21 mouse cellular contexts compared by ENCODE assay signal in genomic region chr11:90237616-90238015, GRCm38 (mm10).
"Had no signal": no experiment of that assay in that cellular context is flagged by ENCODE, and none has a peak within 500 bp of the region (broad histone marks: within the 10 kb centered on the region; RNA-seq: fewer than 3 reads in every experiment).

No protein-coding gene starts in this region.

- H3K4me1 ChIP-seq: limb, embryonic 10.5 days; limb, embryonic 13.5 days; liver, embryonic 12.5 days; lung, embryonic 15.5 days; midbrain, embryonic 15.5 days had no signal

- H3K9me3 ChIP-seq: limb, embryonic 10.5 days; limb, embryonic 13.5 days; liver, embryonic 12.5 days; liver, embryonic 15.5 days; lung, embryonic 15.5 days; midbrain, embryonic 15.5 days; neural tube, embryonic 12.5 days had no signal

- H3K36me3 ChIP-seq: limb, embryonic 10.5 days; limb, embryonic 13.5 days; liver, embryonic 12.5 days; liver, embryonic 15.5 days; lung, embryonic 15.5 days; midbrain, embryonic 15.5 days; neural tube, embryonic 12.5 days had no signal

- H3K9ac ChIP-seq: limb, embryonic 13.5 days; liver, embryonic 12.5 days; liver, embryonic 15.5 days; lung, embryonic 15.5 days; midbrain, embryonic 15.5 days; neural tube, embryonic 12.5 days had no signal

- DNase-seq: kidney, adult 2 months; kidney, postnatal 25 days; layer of hippocampus, adult 9-11 months; liver; lung, adult 18-20 months; lung, postnatal 10 days; lung, postnatal 36 days; thymus, adult 2 months; thymus, postnatal 14 days; thymus, postnatal 4 days had no signal

- H3K27ac ChIP-seq: kidney, postnatal 0 days; layer of hippocampus, adult 2 months; limb, embryonic 10.5 days; limb, embryonic 13.5 days; liver, embryonic 12.5 days; liver, embryonic 15.5 days; lung, embryonic 15.5 days; midbrain, embryonic 15.5 days; neural tube, embryonic 12.5 days had no signal

- H3K27me3 ChIP-seq: limb, embryonic 13.5 days; liver, embryonic 12.5 days; liver, embryonic 15.5 days; lung, embryonic 15.5 days; megakaryocyte, embryonic 14.5 days; midbrain, embryonic 15.5 days; neural tube, embryonic 12.5 days had no signal

- ATAC-seq: liver, embryonic 12.5 days; midbrain, embryonic 15.5 days had no signal

- H3K4me2 ChIP-seq: limb, embryonic 13.5 days; liver, embryonic 12.5 days; liver, embryonic 15.5 days; lung, embryonic 15.5 days; midbrain, embryonic 11.5 days; midbrain, embryonic 15.5 days; neural tube, embryonic 12.5 days had no signal

- H3K4me3 ChIP-seq: layer of hippocampus, adult 2 months; limb, embryonic 10.5 days; limb, embryonic 13.5 days; liver, embryonic 12.5 days; liver, embryonic 15.5 days; lung, embryonic 15.5 days; megakaryocyte, embryonic 14.5 days; midbrain, embryonic 15.5 days; neural tube, embryonic 12.5 days had no signal
